Mouse (Mus musculus) forebrain, embryonic 15.5 days (tissue): ENCODE results near the gene Gpn3. TPM values are rescaled to one million over a fixed set of nuclear protein-coding genes. Genes with fewer than 3 reads are reported as not detected.

Experiments
- ATAC-seq: fragments of 200-750 bp; cut with Nextera tagmentation; replicated peaks from 2 replicates; pipeline ENCODE4 v1.8.0; 2017; ENCODE audit warnings: mild to moderate bottlenecking, moderate TSS enrichment, moderate library complexity
- H3K27ac ChIP-seq: fragments of 300-500 bp; sonication (generic); replicated peaks from 2 replicates; pipeline ENCODE4 v1.5.1; 2015; ENCODE audit warnings: mild to moderate bottlenecking, inconsistent platforms
- H3K27me3 ChIP-seq: fragments of 300-500 bp; sonication (generic); 2 replicates; pipeline ENCODE4 v1.6.1; 2015; ENCODE audit warnings: inconsistent platforms
- H3K36me3 ChIP-seq: fragments of 300-500 bp; sonication (generic); 2 replicates; pipeline ENCODE4 v1.6.1; 2015; ENCODE audit warnings: mild to moderate bottlenecking, inconsistent platforms
- H3K4me1 ChIP-seq: fragments of 300-500 bp; sonication (generic); 2 replicates; pipeline ENCODE4 v1.6.1; 2015; ENCODE audit warnings: inconsistent platforms
- H3K4me2 ChIP-seq: fragments of 300-500 bp; sonication (generic); replicated peaks from 2 replicates; pipeline ENCODE4 v1.6.1; 2015; ENCODE audit warnings: mild to moderate bottlenecking, inconsistent platforms
- H3K4me3 ChIP-seq: fragments of 300-500 bp; sonication (generic); 2 replicates; pipeline ENCODE4 v1.5.1; 2015; ENCODE audit warnings: mild to moderate bottlenecking, inconsistent platforms
- H3K9ac ChIP-seq: fragments of 300-500 bp; sonication (generic); replicated peaks from 2 replicates; pipeline ENCODE4 v1.6.1; 2015; ENCODE audit warnings: mild to moderate bottlenecking, inconsistent platforms
- H3K9me3 ChIP-seq: fragments of 300-500 bp; sonication (generic); 2 replicates; pipeline ENCODE4 v1.6.1; 2016; ENCODE audit warnings: inconsistent platforms
- WGBS: fragments of 180-500 bp; shearing (Covaris S2); methylation state at CpG from one replicate; pipeline ENCODE4 v1.1.7; 2015; ENCODE audit warnings: mixed read lengths; 5-methylcytosine and 5-hydroxymethylcytosine counted together
- polyA plus RNA-seq: library from polyadenylated mRNA; unstranded; fragments of >200 nt; fragmentation: Nextera tagmentation; extraction: Ambion mirVana; gene quantifications from 2 replicates; pipeline ENCODE4 v1.2.1, GENCODE M21; 2015

Gpn3 gene
- polyA plus RNA-seq, 1 experiment from 2014 or later: 47.7 TPM

- no peak for ATAC-seq
- Histone ChIP-seq H3K4me3 (no peak overlapping the region), H3K36me3 (peaks cover 81% of the 10 kb centered on the region), H3K9me3 (no peaks in the 10 kb centered on the region), H3K4me2 (no peak overlapping the region), H3K4me1 (no peaks in the 10 kb centered on the region), H3K27ac (no peak overlapping the region), H3K27me3 (no peaks in the 10 kb centered on the region), H3K9ac (no peak overlapping the region)
- WGBS: 95% methylated on average over 8 of the region's 8 CpGs
Observed at GRCm38 (mm10) chr5:122431221-122431620, 59.5 kb downstream of the Gpn3 start.

Other genes with a start within 250 kb of the Gpn3 start
- not detected in 2 replicates for gene Ccdc63, start 231.1 kb upstream of the Gpn3 start, polyA plus RNA-seq
- gene Ppp1cc, start 213.6 kb upstream of the Gpn3 start, polyA plus RNA-seq: 273 and 275 TPM in 2 replicates
- gene Hvcn1, start 165.1 kb upstream of the Gpn3 start, polyA plus RNA-seq: 1.4 and 1.6 TPM in 2 replicates
- 4.2 and 4.5 TPM in 2 replicates for gene Tctn1, start 107.4 kb upstream of the Gpn3 start, polyA plus RNA-seq
- 8.2 and 8.3 TPM in 2 replicates for gene Pptc7, start 87.5 kb upstream of the Gpn3 start, polyA plus RNA-seq
- 17.6 and 17.8 TPM in 2 replicates for gene Rad9b, start 17.6 kb upstream of the Gpn3 start, polyA plus RNA-seq
- 252 and 266 TPM in 2 replicates for gene Vps29, start 17.5 kb upstream of the Gpn3 start, polyA plus RNA-seq
- gene Fam216a, start 488 bp downstream of the Gpn3 start, polyA plus RNA-seq: 133 and 135 TPM in 2 replicates
- 165 and 193 TPM in 2 replicates for gene Arpc3, start 20.0 kb downstream of the Gpn3 start, polyA plus RNA-seq
- gene Anapc7, start 49.8 kb downstream of the Gpn3 start, polyA plus RNA-seq: 53.3 and 54.2 TPM in 2 replicates
- 38.5 and 39.1 TPM in 2 replicates for gene Atp2a2, start 130.3 kb downstream of the Gpn3 start, polyA plus RNA-seq
- 64.3 and 67.0 TPM in 2 replicates for gene Ift81, start 242.6 kb downstream of the Gpn3 start, polyA plus RNA-seq